Mouse (Mus musculus): ENCODE measurements around the gene Ppp1r9a.
A peak's percentile ranks its signal among the peaks of the same experiment; 100 is the strongest.

The Ppp1r9a gene

DNA sequence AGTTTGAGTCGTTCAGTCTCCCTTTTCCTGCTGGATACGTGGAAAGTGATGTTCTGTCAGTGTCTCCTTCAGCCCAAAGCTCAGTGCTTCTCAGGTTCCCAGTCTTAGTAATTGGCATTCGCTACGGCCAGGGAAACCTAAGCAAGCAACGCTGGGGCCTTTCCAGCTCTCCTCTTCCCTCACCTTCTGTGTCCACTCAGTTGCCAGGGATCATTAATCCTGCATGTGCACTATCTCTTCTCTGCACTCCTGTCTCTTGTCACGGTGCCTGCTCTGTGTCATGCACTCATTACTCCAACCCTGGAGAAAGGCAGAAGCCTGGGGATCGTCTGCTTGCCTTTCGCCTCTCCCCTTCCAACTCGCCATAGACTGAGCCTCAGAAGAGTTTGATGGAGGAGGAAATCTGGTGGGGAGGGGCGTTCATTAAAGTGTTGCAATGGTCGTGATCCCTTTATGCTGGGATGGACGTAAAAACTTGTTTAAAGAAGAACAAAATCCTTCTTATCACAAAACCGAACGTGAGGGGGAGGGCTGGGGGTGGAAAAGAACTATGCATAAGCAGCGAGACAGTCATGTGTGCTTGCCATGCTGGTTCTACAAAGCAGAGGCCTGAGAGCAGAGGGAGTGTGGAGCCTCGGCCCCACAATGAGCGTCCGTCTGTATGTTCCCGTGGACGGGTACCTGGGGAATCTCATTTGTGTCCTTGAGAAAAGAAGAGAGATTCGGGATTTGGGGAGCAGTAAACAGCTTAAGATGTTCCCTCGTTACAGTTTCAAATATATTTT is 103.0 kb downstream of the Ppp1r9a start:
- DNase-seq (ENCODE audit: low spot score in 2 of 2), result no peak

DNA sequence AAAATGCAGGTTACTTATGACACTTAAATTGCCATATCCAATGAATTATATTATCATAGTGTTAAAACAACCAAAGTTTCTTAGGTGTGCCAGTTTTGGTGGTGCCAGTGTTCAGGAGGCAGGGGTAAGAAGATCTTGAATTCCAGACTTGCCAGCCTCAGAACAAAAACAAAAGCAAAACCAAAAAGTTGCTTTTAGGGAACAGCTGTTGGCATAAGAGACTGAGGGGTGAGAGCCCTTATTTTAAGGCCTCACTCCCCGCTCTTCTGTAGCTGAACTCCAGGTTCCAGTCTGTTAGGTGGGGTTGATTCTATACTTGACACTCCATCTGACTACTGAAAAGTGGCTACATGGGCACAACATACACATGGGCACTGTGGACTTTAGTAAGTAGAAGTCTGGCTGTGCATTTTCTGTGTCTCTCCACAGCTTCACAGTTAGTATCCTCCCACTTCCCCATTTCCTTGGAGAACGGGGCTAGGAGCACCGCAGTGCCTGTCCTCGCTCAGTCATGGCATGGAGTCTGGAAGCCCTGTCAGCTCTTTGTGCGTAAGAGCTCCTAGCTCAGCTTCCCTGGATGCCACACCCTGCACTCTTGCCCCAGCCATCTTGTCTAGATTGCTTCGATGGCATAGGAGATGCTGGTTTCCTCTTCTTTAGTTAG is 103.7 kb downstream of the Ppp1r9a start:
- DNase-seq (ENCODE audit: low spot score in 2 of 2), result no peak

DNA sequence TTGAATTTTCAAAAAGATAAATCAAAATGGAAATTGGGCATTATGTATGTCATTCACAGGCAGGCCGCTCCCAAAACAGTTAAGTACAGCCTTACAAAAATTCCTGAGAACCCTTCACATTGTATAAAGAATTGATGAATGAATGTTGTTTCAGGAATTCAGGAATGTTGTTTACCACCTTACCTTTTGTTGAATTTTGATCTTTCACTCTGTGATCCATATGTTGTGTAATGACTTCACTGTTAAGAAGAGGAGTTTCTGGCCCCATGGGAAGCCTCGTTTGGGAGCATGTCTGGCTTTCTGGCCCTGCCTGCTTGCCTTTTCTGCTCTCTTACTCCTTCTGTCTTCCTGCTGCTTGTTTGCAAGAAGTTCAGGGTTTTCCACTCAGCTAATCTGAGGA is 105.4 kb downstream of the Ppp1r9a start:
- no peak for DNase-seq (ENCODE audit: low spot score in 2 of 2)

DNA sequence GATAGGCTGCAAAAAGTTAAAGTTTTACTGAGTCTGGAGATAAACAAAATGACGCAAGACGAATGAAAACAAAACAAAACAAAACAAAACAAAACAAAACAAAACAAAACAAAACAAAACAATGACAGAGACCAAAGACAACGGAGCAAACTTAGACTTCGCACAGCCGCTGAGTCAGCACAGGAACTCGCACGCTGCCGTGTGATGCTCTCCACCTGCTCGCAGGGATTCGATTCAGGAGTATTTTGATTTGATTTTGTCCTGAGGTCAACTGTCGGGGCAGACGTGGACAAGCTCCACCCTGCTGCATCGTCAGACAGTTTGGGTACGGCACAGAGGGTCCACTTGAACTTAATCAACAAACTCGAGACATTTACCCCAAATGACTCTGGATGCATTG is 105.9 kb downstream of the Ppp1r9a start:
- DNase-seq (ENCODE audit: low spot score in 2 of 2), result no peak

DNA sequence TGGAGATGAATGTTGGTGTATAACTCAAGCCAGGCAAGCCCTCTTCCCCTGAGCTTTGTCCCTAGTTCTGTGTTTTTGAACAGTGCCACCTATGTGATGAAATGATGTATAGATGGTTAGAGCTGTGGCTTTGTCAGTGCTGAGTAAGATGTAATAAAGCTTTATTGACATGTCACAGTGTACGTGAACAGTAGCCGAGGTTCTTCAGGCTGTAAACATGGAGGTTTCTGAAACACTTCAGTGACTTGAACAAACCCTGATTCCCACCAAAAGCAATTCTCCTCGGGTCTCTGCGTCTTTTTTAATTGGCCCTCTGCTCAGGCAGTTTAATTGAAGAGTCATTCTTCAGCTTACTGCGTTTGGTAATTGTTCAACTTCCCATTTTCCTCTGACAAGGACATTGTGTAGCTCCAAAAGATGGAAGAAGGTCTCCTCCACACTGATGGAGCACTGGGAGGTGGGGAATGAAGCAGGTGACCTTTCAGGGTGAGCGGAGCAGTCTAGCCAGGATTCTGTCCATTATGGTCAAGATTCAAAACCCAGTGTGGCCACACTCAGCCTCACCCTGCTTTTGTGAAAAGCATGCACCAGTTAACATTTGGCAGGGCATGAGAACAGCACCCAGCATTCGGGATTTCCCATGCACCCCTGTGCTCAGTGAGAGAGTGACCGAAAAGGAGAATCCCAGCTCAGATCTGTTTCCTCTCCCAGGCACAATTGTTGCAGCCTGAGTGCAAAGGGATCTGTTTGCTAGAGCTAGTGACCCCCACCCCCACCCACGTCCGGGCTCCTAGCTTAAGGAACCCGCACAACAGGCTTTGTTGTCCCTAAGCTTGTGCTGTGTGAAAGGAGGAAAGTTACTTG is 108.1 kb downstream of the Ppp1r9a start:
- DNase-seq (ENCODE audit: low spot score in 2 of 2), result no peak

DNA sequence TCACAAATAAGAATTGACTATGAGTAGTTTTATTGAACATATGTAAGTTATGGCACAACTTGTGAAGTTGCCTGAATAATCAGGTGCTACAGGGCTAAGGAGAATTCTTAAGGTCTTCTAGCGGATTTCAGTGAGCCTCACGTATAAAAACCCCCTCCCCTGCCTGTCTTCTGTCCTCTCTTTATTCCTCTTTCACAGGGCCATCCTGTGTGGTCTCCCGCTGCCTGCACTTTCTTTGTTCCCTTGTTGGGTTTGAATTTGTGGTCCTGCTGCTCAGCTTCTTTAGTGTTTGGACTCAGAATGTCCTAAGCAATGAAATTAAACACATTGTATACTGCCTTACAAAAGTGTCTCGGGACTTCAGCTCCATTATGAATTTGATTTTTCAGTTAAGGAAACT is 110.1 kb downstream of the Ppp1r9a start:
- no peak for DNase-seq (ENCODE audit: low spot score in 2 of 2)

DNA sequence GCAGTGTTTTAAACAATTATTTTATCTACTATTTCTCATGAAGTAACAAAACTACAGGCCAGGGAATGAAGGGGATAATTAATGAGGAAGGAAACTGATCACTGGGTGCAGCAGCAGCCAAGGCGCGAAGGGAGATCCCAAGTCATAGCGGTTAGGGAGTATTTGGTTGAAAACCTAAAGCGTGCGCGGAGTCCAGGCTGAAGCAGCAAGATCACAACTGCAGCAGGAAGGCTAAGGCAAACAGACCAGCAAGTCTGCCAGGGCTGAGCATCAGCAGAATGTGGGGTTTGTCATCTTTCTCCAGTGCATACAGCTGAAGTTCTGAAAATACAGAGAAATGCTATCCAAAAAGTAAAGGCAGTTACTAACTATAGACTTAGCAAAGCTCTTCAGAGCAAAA is 111.8 kb downstream of the Ppp1r9a start:
- DNase-seq (ENCODE audit: low spot score in 2 of 2), result peak in 1 of 2 experiments; percentile 18

DNA sequence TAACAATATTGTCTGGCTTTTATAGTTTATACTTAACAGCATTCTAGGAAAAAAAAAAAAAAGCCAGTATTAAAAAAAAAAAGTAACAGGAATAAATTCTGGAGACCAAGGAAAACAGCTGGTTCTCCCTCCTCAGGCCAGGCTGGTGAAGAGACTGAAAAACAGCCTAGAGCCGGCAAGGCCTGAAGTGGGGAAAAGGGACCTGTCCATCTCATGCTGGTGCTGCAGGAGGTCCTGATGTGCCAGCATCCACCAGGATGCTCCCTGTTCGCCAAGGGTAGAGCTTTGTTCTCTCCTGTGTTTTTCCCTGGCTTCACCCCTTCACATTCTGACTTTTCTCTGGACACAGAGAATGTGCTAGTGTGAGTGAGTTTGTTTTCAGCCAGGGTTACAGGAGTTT is 112.5 kb downstream of the Ppp1r9a start:
- DNase-seq (ENCODE audit: low spot score in 2 of 2), result no peak

DNA sequence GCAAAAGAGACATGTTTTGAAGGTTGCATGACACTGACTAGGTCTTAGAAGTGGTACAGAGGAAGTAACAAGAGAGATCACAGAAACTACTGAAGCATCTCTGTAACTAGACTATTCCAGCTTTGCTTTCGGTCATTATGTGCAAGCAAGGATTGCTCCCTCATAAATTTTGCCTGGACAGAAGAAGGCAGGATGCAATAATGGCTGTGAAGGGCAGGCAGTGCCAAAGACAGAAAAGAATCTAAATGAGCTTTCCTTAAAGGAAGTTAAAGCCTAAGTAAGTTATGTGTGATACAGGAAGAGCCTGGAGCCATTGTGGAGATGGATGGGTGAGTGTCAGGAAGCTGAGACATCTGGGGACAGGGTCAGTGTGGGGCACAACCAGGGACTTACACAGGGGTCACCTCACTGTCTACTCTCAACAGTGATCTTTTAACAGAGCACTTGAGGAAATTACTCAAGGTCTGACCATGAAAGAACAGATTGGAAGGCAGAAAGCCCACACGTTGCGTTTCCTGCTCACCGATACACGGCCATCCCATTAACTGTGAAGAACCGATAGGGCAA is 115.3 kb downstream of the Ppp1r9a start:
- no peak for DNase-seq (ENCODE audit: low spot score in 2 of 2)

DNA sequence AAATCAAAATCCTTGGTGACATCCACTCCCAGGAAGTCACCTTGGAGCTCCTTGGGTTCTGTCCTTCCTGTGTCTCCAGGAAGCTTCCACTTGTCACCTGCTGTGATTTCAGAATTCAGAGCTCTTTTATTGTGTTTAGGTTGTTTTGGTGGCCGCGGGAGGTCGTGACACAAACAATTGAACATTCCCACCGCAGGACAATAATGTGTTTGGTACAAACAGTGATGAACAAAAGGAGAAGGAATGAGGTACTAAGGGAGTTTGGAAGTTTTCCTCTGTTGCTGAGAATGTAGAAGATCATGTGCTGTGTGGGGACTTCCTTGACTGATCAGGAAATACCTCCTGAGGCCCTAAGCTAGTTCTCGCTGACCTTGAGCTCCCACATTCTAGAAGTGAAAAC is 116.5 kb downstream of the Ppp1r9a start:
- DNase-seq (ENCODE audit: low spot score in 2 of 2), result no peak

DNA sequence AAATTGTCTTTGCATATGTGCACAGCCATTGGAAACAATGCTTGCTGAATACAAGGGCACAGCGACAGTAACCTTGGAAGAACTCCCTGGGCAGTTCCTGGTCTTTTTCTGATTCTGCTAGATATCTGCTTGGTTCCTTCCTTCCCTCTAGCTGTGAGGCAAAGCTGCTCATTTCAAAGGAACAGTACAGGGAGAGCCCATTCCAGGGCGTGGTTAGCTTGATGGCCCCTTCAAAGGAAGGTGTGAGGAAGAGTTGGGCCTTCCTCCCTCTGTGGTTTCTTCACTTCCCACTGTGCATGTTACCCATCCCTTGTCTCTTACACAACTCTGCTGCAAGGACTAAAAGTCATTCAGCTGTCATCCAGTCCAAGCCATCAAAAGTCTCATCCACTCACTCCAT is 117.3 kb downstream of the Ppp1r9a start:
- no peak for DNase-seq (ENCODE audit: low spot score in 2 of 2)

DNA sequence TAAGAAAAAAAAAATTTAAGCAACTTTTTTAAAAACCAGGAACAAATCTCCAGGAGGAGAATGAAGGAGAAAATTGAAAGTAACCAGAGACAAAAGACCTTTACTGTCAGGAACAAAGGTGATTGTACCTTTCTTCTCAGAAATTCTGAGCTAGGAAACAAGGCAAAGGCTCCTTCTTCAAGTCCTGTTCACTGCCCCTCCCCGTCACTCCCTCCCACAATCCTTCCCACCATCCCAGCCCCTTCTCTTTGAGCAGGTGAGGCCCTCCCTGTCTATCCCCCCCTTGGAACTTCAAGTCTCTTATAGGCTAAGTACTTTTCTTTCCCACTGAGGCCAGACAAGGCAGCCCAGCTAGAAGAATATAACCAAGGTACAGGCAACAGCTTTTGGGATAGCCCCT is 117.8 kb downstream of the Ppp1r9a start:
- DNase-seq (ENCODE audit: low spot score in 2 of 2), result no peak

DNA sequence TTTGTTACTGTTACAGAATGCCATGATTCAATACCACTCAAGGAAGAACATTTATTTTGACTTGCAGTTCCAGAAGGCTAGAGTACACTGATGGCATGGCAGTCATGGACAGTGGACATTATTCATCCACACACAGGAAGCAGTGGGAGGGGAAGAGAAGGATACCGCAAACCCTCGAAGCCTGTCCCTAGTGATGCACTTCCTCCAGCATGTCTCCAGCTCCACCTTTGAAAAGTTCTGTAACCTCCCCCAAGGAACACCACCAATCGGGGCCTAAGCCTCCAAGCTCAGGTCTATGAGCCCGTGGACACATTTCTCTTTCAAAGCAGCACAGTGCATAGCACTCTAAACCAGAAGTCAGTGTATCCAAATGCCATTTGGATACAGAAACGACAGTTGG is 120.0 kb downstream of the Ppp1r9a start:
- DNase-seq (ENCODE audit: low spot score in 2 of 2), result no peak

DNA sequence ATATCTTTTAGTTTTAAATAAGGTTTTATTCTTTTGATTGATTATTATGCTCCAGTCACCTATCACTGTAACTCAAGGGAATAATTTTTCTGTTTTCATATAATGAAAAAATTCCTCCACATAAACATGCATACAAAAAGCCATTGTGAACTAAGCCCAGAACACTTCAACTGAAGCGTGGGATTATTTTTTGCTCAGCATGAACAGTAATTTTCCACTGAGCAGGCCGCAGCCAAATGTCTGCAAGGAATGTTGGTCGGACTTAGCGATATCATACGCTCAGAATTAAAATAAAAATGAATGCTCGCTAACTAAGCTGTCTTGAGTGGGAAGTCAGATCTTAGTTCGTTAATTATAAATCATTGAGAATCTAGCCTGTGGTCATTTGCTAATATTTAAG is 122.2 kb downstream of the Ppp1r9a start:
- DNase-seq (ENCODE audit: low spot score in 2 of 2), result no peak

DNA sequence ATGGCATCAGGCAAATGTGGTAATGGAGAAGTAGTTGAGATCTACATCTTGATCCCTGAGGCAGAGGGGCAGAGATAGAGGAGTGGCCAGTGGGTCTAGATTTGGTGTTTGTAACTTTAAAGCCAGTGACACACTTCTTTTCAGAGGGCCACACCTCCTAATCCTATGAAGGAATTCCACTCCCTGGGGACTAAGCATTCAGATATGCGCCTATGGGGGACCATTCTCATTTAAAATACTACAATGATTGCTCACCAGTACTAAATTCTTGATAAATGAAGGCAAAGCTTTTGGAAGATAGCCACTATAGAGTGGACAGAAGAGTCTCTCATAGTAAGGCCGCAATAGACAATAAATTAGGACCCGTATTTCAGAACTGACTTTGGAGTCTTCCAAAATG is 124.1 kb downstream of the Ppp1r9a start:
- DNase-seq (ENCODE audit: low spot score in 2 of 2), result no peak

DNA sequence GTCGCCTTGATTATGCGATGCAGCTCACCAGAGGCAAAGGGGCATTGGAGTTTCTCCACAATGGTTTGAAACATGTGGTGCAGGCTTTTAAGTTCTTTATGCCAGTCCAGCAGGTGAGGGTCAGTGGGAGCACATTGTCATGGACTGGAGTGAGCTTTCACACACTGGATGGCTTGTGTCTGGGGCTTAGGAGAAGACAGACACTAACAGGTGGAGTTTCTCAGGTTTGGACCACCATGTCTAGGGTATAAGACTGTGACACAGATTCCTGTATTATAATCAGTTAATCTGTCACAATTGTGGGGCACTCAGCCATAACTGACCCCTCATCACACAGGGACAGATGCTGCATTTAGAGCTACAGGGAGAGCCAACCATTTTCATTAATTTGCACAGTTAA is 124.5 kb downstream of the Ppp1r9a start:
- DNase-seq (ENCODE audit: low spot score in 2 of 2), result no peak

DNA sequence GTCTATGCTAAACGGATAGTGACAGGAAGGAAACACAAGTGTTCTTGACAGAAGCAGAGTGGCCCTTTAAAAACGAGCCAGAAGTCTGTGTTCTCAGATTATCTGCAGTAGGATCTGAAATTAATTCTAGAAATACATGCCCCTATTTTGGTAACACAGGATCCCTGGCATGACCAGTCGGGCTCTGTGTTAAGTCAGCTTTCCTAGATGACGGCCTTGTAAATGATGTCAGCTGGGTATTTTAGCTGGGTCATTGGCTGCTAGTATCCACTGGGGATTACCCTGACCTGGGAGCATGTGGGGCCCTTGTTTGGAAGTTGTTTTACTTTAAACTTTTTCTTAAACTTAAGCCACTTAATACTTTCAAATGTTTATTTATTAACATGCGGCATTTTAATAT is 125.1 kb downstream of the Ppp1r9a start:
- no peak for DNase-seq (ENCODE audit: low spot score in 2 of 2)

DNA sequence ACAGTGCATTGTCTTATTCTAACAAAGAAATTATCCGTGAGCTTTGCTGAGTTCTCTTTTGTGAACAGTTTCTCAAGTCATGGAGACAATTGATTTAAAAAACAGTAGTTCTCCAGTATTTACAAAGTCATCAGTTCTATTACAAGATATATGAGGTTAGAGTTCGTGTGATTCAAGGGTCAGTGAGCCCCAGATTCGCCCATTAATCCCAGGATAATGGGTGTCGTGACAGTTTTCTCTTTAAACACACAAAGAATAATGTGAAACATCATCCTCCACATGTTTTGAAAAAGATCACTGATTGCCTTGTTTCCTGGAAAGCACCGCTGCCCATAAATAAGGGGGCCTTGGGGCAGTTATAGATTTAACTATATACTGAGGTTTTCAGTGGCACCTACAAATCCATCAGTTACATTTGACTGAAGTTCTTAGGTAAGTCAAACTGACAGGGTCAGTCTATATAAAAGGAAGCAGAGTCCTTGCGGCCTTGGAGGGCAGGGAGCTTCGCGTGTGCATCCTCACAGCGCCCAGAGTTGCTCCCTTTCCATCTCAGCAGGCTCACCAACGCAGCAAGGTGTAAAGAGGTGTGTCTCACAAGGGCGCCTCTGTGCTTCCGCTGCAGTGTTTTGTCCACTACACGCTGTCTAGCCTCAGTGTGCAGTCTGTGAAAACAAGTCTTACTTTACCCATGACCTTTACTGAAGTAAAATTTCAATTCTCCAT is 126.6 kb downstream of the Ppp1r9a start:
- no peak for DNase-seq (ENCODE audit: low spot score in 2 of 2)

DNA sequence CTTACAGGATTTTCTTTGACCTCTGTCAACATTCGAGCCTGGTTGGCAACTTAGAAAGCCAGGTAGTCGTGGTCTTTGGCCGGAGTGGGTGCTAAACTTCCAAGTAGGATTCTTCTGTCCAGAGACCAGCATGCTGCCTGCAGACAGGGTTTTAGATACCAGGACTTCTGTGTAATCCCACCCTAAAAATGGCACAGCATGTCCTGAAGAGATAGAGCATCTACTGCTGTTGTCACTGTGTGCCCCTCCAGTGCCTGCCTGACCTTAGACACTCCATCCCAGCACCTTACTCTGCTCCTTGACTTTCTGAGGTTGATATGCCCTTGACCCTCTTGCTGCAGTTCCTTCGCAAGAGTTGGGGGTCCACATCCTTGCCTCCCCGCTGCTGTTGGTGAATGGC is 127.2 kb downstream of the Ppp1r9a start:
- DNase-seq (ENCODE audit: low spot score in 2 of 2), result no peak

DNA sequence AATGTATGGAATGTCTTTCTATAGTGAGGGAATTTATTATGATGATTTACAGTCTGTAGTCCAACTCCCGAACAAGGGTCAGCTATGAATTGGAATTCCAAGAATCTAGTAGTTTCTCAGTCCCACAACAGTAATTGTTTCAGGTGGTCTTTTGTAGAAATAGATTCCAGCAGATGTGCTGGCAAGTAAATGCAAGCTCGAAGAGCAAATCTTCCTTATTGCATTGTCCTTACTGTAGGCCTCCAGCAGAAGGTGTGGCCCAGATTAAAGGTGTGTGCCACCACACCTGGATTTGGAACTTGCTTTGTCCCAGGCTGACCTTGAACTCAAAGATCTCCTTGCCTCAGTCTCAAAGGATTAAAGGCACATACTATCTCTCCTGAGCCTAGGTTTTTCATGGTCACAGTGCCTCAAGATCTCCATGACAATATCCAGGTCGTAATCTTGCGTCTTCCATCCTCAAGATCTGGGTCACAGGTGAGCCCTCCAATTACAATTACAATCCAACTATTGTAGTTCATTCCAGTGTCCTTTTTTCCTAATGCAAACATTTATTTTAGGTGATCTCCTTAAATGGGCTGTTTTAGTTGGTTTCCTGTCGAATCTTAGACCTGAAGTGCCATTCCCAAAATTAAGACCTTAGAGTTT is 130.4 kb downstream of the Ppp1r9a start:
- DNase-seq (ENCODE audit: low spot score in 2 of 2), result no peak

DNA sequence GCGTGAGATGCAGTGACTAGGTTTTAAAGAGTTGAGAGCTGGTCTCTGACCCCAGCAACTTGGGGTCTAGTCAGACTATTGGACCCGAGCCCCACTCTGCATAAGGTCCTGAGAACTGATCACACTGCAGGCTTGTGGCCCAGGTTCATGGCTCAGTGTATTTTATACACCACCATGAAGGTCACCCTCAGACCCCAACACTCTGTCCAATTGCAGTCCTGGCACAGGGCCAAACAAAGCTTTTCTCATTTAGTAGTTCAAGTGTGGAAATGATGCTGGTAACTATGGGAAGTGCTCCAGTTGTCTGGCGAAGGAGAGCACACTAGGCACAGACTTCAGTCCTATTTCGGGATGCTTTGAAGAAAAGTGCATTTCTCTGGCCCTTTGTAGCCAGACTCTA is 134.5 kb downstream of the Ppp1r9a start:
- DNase-seq (ENCODE audit: low spot score in 2 of 2), result no peak

Measured in right cerebral cortex, adult 2 months (tissue).